Mouse (Mus musculus) E14TG2a.4 (cell line): Measurements from ENCODE around the gene 9230113P08Rik.
"Not testable (repeated sequence)": the region's sequence is repeated elsewhere in the genome, so short reads cannot be mapped to it uniquely, and the experiment has no call there.

Source experiments
- CTCF ChIP-seq: conservative IDR thresholded peaks from 2 replicates; pipeline ENCODE4 v1.5.1; 2014; ENCODE audit warnings: low read length
- NANOG ChIP-seq: IDR thresholded peaks from 2 replicates; pipeline ENCODE4 v1.6.1; 2014; ENCODE audit warnings: borderline replicate concordance, low read length, mixed read lengths
- POU5F1 ChIP-seq: IDR thresholded peaks from 2 replicates; pipeline ENCODE4 v1.6.1; 2014; ENCODE audit warnings: low read length, borderline replicate concordance

GRCm38 (mm10) chr9:35908123-35908522 is at the start of gene 9230113P08Rik:
- TF ChIP-seq CTCF, POU5F1, NANOG: not testable (repeated sequence)
